Mouse (Mus musculus) left cerebral cortex, postnatal 14 days (tissue): ENCODE measurements around the gene Dph1. TPM values are rescaled to one million over a fixed set of nuclear protein-coding genes. Genes with fewer than 3 reads are reported as not detected.
A peak's percentile ranks its signal among the peaks of the same experiment; 100 is the strongest.

Source experiments
- DNase-seq, 2 experiments: peaks; one replicate each; pipeline ENCODE4 v3.0.0; 2021 to 2022; ENCODE audit warnings: low spot score in 2 of 2, mixed read lengths in 1 of 2
- intact Hi-C: fragments of 180-260 bp; cut with DNase I; formaldehyde crosslinking; loops from one replicate; pipeline ENCODE4 v1.15.1; 2025
- long read RNA-seq, 2 experiments: library from polyadenylated mRNA; stranded (forward); transcript quantifications; one replicate each; pipeline ENCODE4 v2.0.0; 2021
- total RNA-seq, 2 experiments: library from RNA; stranded (reverse); gene quantifications; 2 replicates each; pipeline ENCODE4 v1.2.3; 2021

The Dph1 gene
- total RNA-seq, result 10 to 100 TPM; 22.0 to 23.7 TPM
- long read RNA-seq, experiment 1, transcript Dph1-201 (13 exons, 2,139 nt), result major isoform, 15 of 25 reads
- long read RNA-seq, experiment 1, partial matches to known transcripts, result 5 of 25 reads
- long read RNA-seq, experiment 1, other reads (novel, unspliced or antisense), result 5 of 25 reads
- long read RNA-seq, experiment 2, transcript Dph1-201 (13 exons, 2,139 nt), result major isoform, 15 of 22 reads
- long read RNA-seq, experiment 2, partial matches to known transcripts, result 2 of 22 reads
- long read RNA-seq, experiment 2, other reads (novel, unspliced or antisense), result 5 of 22 reads

GRCm38 (mm10) chr11:75190905-75191441, at the start of gene Dph1:
TSS of gene Dph1 (minus strand) at chr11:75191241.
- intact Hi-C loops, result loop anchor here (5.0 kb wide), 1 partner anchor 41 kb away; no protein-coding TSS in a partner anchor
- no peak for DNase-seq

GRCm38 (mm10) chr11:75240158-75240934, 49.3 kb upstream of the Dph1 start:
- intact Hi-C loops, result no loop called here
- no peak for DNase-seq

- peak; percentile 60 to 73 for DNase-seq
- intact Hi-C loops, result loop anchor here (5.0 kb wide), 1 partner anchor 42 kb away; the partner anchor contains the start of genes Dph1 and Rtn4rl1
Measured at GRCm38 (mm10) chr11:75234745-75235144, 43.7 kb upstream of the Dph1 start.

- DNase-seq, result no peak
- intact Hi-C loops, result loop anchor here (5.0 kb wide), 1 partner anchor 40 kb away; the partner anchor contains the start of genes Dph1 and Rtn4rl1
Measured at GRCm38 (mm10) chr11:75232434-75232833, 41.4 kb upstream of the Dph1 start.

GRCm38 (mm10) chr11:75231756-75232155, 40.7 kb upstream of the Dph1 start:
- peak; percentile 52 to 59 for DNase-seq
- intact Hi-C loops, result loop anchor here (5.0 kb wide), 1 partner anchor 39 kb away; the partner anchor contains the start of genes Dph1 and Rtn4rl1

GRCm38 (mm10) chr11:75230272-75230760, 39.3 kb upstream of the Dph1 start:
- DNase-seq, result no peak
- intact Hi-C loops, result loop anchor here (5.0 kb wide), 1 partner anchor 38 kb away; the partner anchor contains the start of genes Dph1 and Rtn4rl1

GRCm38 (mm10) chr11:75229289-75229688, 38.2 kb upstream of the Dph1 start:
- intact Hi-C loops, result no loop called here
- DNase-seq, result no peak

- intact Hi-C loops, result no loop called here
- DNase-seq, result no peak
Measured at GRCm38 (mm10) chr11:75227632-75228031, 36.6 kb upstream of the Dph1 start.

GRCm38 (mm10) chr11:75224835-75225234, 33.8 kb upstream of the Dph1 start:
- intact Hi-C loops, result no loop called here
- DNase-seq, result no peak

- intact Hi-C loops, result no loop called here
- no peak for DNase-seq
Measured at GRCm38 (mm10) chr11:75224062-75224461, 33.0 kb upstream of the Dph1 start.

- DNase-seq, result no peak
- intact Hi-C loops, result no loop called here
Measured at GRCm38 (mm10) chr11:75220517-75221145, 29.6 kb upstream of the Dph1 start.

- intact Hi-C loops, result no loop called here
- DNase-seq, result peak; percentile 69 to 71
Measured at GRCm38 (mm10) chr11:75220115-75220514, 29.1 kb upstream of the Dph1 start.

- intact Hi-C loops, result no loop called here
- DNase-seq, result no peak
Measured at GRCm38 (mm10) chr11:75214081-75214950, 23.3 kb upstream of the Dph1 start.

GRCm38 (mm10) chr11:75213372-75214080, 22.5 kb upstream of the Dph1 start:
- intact Hi-C loops, result no loop called here
- DNase-seq, result no peak

- intact Hi-C loops, result no loop called here
- DNase-seq, result no peak
Measured at GRCm38 (mm10) chr11:75212876-75213275, 21.8 kb upstream of the Dph1 start.

GRCm38 (mm10) chr11:75212031-75212667, 21.1 kb upstream of the Dph1 start:
- intact Hi-C loops, result no loop called here
- peak; percentile 58 to 80 for DNase-seq

GRCm38 (mm10) chr11:75210755-75211154, 19.7 kb upstream of the Dph1 start:
- no peak for DNase-seq
- intact Hi-C loops, result no loop called here

GRCm38 (mm10) chr11:75210093-75210492, 19.1 kb upstream of the Dph1 start:
- intact Hi-C loops, result no loop called here
- no peak for DNase-seq
